Mouse (Mus musculus) lung, embryonic 14.5 days (tissue): ENCODE results near the gene AL732309.1. TPM values are rescaled to one million over a fixed set of nuclear protein-coding genes. Genes with fewer than 3 reads are reported as not detected.

Experiments
- ATAC-seq: fragments of 200-750 bp; cut with Nextera tagmentation; 2 replicates; pipeline ENCODE4 v1.8.0; 2017; ENCODE audit warnings: mild to moderate bottlenecking, moderate TSS enrichment, moderate library complexity; ENCODE audit not compliant: insufficient read depth
- DNase-seq: peaks from one replicate; pipeline ENCODE4 v3.0.0-alpha.2; 2015
- H3K27ac ChIP-seq: fragments of 300-500 bp; sonication (generic); 2 replicates; pipeline ENCODE4 v1.5.1; 2014; ENCODE audit warnings: low read depth, mild to moderate bottlenecking, moderate library complexity
- H3K27me3 ChIP-seq: fragments of 300-500 bp; sonication (generic); 2 replicates; pipeline ENCODE4 v1.6.1; 2014; ENCODE audit warnings: low read length, control low read depth; ENCODE audit not compliant: insufficient read depth
- H3K36me3 ChIP-seq: fragments of 300-500 bp; sonication (generic); 2 replicates; pipeline ENCODE4 v1.6.1; 2014; ENCODE audit warnings: control low read depth; ENCODE audit not compliant: insufficient read depth
- H3K4me1 ChIP-seq: fragments of 300-500 bp; sonication (generic); 2 replicates; pipeline ENCODE4 v1.6.1; 2014; ENCODE audit warnings: antibody characterized with exemption, control low read depth; ENCODE audit not compliant: insufficient read depth
- H3K4me2 ChIP-seq: fragments of 300-500 bp; sonication (generic); 2 replicates; pipeline ENCODE4 v1.6.1; 2014; ENCODE audit warnings: mild to moderate bottlenecking
- H3K4me3 ChIP-seq: fragments of 300-500 bp; sonication (generic); 2 replicates; pipeline ENCODE4 v1.5.1; 2014; ENCODE audit warnings: low read depth, low read length
- H3K9ac ChIP-seq: fragments of 300-500 bp; sonication (generic); 2 replicates; pipeline ENCODE4 v1.6.1; 2014
- H3K9me3 ChIP-seq: fragments of 300-500 bp; sonication (generic); 2 replicates; pipeline ENCODE4 v1.6.1; 2016; ENCODE audit warnings: low read depth, low read length, control low read depth
- CTCF ChIP-seq: IDR thresholded peaks from 2 replicates; pipeline ENCODE4 v1.5.1; 2016; ENCODE audit warnings: antibody characterized with exemption, low read depth
- WGBS: fragments of 180-500 bp; shearing (Covaris S2); extraction: QIAGEN DNeasy Blood & Tissue Kit; methylation state at CpG from one replicate; pipeline ENCODE4 v1.1.7; 2014; 5-methylcytosine and 5-hydroxymethylcytosine counted together
- polyA plus RNA-seq: library from polyadenylated mRNA; unstranded; fragments of >200 nt; fragmentation: Nextera tagmentation; extraction: Ambion mirVana; gene quantifications from 2 replicates; pipeline ENCODE4 v1.2.1, GENCODE M21; 2014

Gene AL732309.1
- 3.5 and 3.6 TPM in 2 replicates for polyA plus RNA-seq

DNA sequence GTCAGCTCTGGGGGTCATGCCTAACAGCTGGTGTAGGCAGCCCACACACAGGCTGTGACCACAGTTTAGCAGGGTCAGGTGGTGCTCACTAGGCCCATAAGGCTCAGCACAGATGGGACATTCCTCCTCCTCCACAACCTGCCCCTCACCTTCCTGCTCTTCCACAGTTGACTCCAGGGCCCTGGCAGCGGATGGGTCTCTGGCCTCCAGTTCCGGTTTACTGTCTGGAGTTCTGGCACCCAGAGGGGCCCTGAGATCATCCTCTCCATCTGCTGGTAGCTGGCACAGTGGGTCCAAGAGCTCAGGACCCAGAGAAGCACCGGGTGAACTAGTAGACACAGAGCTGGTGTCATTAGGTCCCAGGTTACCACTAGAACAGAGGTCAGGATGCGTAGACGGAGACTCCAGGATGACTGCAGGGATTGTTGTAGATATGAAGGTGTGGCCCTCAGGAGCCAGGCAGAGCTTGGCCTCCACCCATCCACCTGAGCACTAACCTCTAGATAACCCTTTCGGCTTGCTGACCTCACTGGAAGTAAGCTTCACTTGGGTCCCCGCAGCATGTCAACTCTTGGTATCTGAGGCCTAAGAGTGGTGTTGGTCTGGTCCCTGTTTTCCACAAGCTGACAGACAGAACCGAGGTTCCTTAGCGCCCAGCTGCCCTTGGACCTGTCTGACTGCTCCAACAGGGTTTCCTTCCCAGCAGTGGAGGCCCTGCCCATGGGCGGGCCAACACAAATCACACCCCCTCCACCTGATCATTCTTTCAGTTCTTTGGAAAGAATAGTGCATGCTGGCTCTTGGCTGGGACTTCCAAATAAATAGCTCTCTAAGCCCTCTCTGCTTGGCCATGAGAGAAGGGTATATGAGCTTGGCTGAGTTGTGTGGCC, at the start of gene AL732309.1:
AL732309.1 (minus strand) TSS at position 681 of the 890 bp plus-strand sequence.
- ATAC-seq (no peak), DNase-seq (no peak)
- Histone ChIP-seq H3K27ac (no peak within 1 kb of the TSS), H3K4me1 (no peaks in the 10 kb centered on the region), H3K4me3 (no peak within 1 kb of the TSS), H3K27me3 (peaks cover 20% of the 10 kb centered on the region), H3K4me2 (no peak within 1 kb of the TSS), H3K36me3 (peaks cover 50% of the 10 kb centered on the region), H3K9me3 (no peaks in the 10 kb centered on the region), H3K9ac (no peak within 1 kb of the TSS)
- no peak for TF ChIP-seq CTCF
- WGBS, result 84% methylated on average over 10 of the region's 10 CpGs

GRCm38 (mm10) chr2:25293706-25294105, 47.0 kb upstream of the AL732309.1 start:
- DNase-seq, result no peak
- H3K4me3 ChIP-seq, result no peak overlapping the region
- peaks cover 57% of the 10 kb centered on the region for H3K27me3 ChIP-seq
- H3K4me2 ChIP-seq, result no peak overlapping the region
- H3K27ac ChIP-seq, result no peak overlapping the region
- 64% methylated on average over 9 of the region's 9 CpGs for WGBS
- H3K9me3 ChIP-seq, result no peaks in the 10 kb centered on the region
- no peaks in the 10 kb centered on the region for H3K4me1 ChIP-seq
- TF ChIP-seq CTCF, result no peak
- H3K9ac ChIP-seq, result no peak overlapping the region
- no peak for ATAC-seq
- no peaks in the 10 kb centered on the region for H3K36me3 ChIP-seq

GRCm38 (mm10) chr2:25292856-25293255, 46.2 kb upstream of the AL732309.1 start:
- Histone ChIP-seq H3K9ac (no peak overlapping the region), H3K4me2 (no peak overlapping the region), H3K9me3 (no peaks in the 10 kb centered on the region), H3K4me3 (no peak overlapping the region; the same call in 1 of the 2 replicates), H3K36me3 (no peaks in the 10 kb centered on the region), H3K4me1 (no peaks in the 10 kb centered on the region), H3K27ac (no peak overlapping the region), H3K27me3 (peaks cover 65% of the 10 kb centered on the region)
- 0% methylated on average over 1 of the region's 1 CpGs for WGBS
- TF ChIP-seq CTCF, result peak; percentile 88
- ATAC-seq (peak; percentile 46; the same call in 1 of the 2 replicates), DNase-seq (peak; percentile 86)

GRCm38 (mm10) chr2:25292054-25292544, 45.4 kb upstream of the AL732309.1 start:
- 4% methylated on average over 29 of the region's 43 CpGs for WGBS

GRCm38 (mm10) chr2:25291184-25292053, 44.8 kb upstream of the AL732309.1 start:
- Histone ChIP-seq H3K9me3 (no peaks in the 10 kb centered on the region), H3K27ac (no peak overlapping the region), H3K4me2 (peak overlapping the region; percentile 56; the same call in 1 of the 2 replicates), H3K36me3 (no peaks in the 10 kb centered on the region), H3K4me3 (peak overlapping the region; percentile 32), H3K27me3 (peaks cover 58% of the 10 kb centered on the region), H3K4me1 (0 out of 2 replicates have a peak, but pooled peaks cover 2% of the 10 kb centered on the region), H3K9ac (peak overlapping the region; percentile 6; the same call in 1 of the 2 replicates)
- no peak; the same call in 1 of the 2 replicates for ATAC-seq
- 7% methylated on average over 31 of the region's 32 CpGs for WGBS
- no peak for TF ChIP-seq CTCF
- DNase-seq, result no peak

More at GRCm38 (mm10) chr2:25292054-25292544, 45.4 kb upstream of the AL732309.1 start:
- Histone ChIP-seq H3K4me3 (peak overlapping the region; percentile 32), H3K27me3 (peaks cover 63% of the 10 kb centered on the region), H3K4me2 (peak overlapping the region; percentile 56), H3K4me1 (0 out of 2 replicates have a peak, but pooled peaks cover 2% of the 10 kb centered on the region), H3K27ac (no peak overlapping the region), H3K36me3 (no peaks in the 10 kb centered on the region), H3K9me3 (no peaks in the 10 kb centered on the region), H3K9ac (peak overlapping the region; percentile 6; the same call in 1 of the 2 replicates)
- no peak for TF ChIP-seq CTCF
- no peak; the same call in 1 of the 2 replicates for ATAC-seq
- DNase-seq, result peak; percentile 24

DNA sequence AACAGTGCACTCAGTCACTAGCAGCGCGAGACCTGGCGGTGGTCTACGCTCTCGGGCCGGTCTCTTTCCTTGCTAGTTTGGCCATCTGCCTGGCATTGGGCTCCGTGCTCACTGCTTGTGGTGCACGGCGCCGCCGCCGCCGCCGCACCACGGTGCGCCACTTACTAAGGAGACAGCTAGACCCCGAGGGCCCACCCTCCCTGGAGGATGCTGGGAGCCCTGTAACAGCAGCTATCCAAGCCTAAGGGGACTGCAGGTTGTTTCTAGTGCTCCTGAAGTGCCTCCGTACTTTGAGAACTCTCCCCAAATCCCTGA, 44.1 kb upstream of the AL732309.1 start:
- peak overlapping the region; percentile 19; the same call in 1 of the 2 replicates for H3K4me2 ChIP-seq
- 0 out of 2 replicates have a peak, but pooled peaks cover 2% of the 10 kb centered on the region for H3K4me1 ChIP-seq
- H3K9ac ChIP-seq, result no peak overlapping the region
- peaks cover 6% of the 10 kb centered on the region for H3K36me3 ChIP-seq
- DNase-seq (no peak), ATAC-seq (no peak)
- H3K9me3 ChIP-seq, result no peaks in the 10 kb centered on the region
- no peak overlapping the region; the same call in 1 of the 2 replicates for H3K4me3 ChIP-seq
- TF ChIP-seq CTCF, result no peak
- 0% methylated on average over 18 of the region's 18 CpGs for WGBS
- peaks cover 58% of the 10 kb centered on the region for H3K27me3 ChIP-seq
- H3K27ac ChIP-seq, result no peak overlapping the region
